Mouse (Mus musculus): ENCODE results near the gene Il23a.

DNA sequence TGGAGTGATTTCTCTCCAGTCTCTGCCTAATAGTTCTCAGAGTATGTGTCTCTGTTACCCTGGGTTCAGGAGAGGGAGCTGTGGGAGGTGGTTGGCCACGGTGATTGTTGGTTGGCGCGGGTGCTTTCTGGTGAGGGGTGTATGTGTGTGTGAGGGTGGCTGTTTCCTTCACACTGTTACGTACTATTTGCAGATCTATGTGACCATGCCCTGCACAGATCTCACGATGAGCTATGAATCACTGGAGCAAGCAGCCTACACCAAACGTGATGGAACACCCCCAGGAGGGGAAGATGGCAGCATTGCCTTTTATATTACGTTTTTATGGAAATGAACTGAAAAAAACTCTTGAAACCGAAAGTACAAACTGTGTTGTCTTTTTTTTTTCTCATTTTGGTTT is 28.3 kb upstream of the Il23a start:
- TF ChIP-seq CTCF (IDR thresholded peaks at IDR 0.05; ENCODE audit: extremely low read depth, insufficient read length, insufficient replicate concordance, low read depth, low read length) (no peak), POLR2A (IDR thresholded peaks at IDR 0.05; ENCODE audit: low read depth, low read length) (no peak)

Data from small intestine, adult 2 months (tissue).